Mouse (Mus musculus): ENCODE measurements around the gene Zfp429. TPM values are rescaled to one million over a fixed set of nuclear protein-coding genes. Genes with fewer than 3 reads are reported as not detected.
"Not testable (repeated sequence)": the region's sequence is repeated elsewhere in the genome, so short reads cannot be mapped to it uniquely, and the experiment has no call there.

Gene Zfp429
- polyA plus RNA-seq (2016; fragmentation: Nextera tagmentation; extraction: Ambion mirVana), result 3.7 and 5.9 TPM in 2 replicates

DNA sequence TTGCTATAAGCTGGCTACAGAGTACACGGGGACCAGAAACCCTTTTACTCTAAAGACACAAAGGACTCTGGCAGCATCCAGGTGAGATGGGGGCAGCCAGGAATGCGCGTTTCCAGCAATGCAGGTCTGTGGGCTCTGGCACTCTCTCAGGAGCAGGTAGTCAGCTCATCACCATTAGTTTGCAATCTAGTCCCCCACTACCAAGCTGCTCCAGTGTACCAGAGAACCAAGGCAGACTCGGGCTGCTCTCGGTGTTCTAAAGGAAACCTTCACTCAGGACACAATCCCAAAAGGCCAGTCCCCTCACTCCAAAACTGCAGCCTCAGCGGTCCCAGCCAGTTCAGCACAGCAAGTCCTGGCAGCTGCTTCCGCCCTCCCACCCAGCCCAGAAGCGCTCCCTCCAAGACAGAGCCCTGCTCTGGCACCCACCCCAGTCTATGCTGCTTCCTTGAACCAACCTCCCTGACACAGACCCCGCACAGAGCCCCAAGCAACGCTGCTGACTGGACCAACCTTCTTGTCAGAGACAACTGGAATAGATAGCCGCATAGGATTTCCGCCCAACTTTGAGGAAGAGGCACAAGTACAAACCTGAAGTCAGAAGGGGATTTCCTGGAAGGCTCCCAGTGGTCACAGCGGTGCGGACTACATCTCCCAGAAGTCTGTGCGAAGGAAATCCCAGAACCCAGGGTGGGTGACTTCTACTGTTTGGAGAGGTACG lies at the start of gene Zfp429:
Gene Zfp429 (minus strand): TSS at position 637 of the 721 bp plus-strand sequence.
- Histone ChIP-seq H3K4me3 (peak within 1 kb of the TSS; percentile 69), H3K27ac (peak within 1 kb of the TSS; percentile 79)
- H3K4me1 ChIP-seq (replicated peaks); H3K27me3 ChIP-seq (ENCODE audit: insufficient read depth, poor library complexity, severe bottlenecking); H3K36me3 ChIP-seq; H3K9me3 ChIP-seq: not testable (repeated sequence)
- WGBS, result 3% methylated on average over 16 of the region's 16 CpGs
- DNase-seq (ENCODE audit: low spot score), result peak; percentile 69

DNA sequence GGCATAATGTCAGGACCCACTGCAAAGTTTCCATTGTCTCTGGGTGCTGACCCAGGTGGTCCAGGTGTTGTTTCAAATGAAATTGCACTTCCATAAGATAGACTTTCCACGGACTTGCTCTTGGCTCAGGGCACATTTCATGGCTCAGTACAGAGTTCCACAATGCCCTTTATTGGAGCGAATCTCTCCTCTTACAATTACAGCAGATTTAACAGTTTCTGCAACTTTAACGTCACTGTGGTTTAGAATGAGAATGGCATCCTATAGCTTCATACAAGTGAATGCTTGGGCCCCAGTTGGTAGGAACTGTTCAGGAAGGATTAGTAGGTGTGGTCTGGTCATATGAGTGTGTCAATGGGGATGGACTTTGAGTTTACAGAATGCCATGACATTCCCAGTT lies 37.5 kb upstream of the Zfp429 start:
- H3K4me3 ChIP-seq; H3K27ac ChIP-seq; DNase-seq (ENCODE audit: low spot score); H3K9me3 ChIP-seq; H3K36me3 ChIP-seq; H3K4me1 ChIP-seq (replicated peaks); H3K27me3 ChIP-seq (ENCODE audit: insufficient read depth, poor library complexity, severe bottlenecking): not testable (repeated sequence)
- WGBS, result 90% methylated on average over 1 of the region's 3 CpGs

DNA sequence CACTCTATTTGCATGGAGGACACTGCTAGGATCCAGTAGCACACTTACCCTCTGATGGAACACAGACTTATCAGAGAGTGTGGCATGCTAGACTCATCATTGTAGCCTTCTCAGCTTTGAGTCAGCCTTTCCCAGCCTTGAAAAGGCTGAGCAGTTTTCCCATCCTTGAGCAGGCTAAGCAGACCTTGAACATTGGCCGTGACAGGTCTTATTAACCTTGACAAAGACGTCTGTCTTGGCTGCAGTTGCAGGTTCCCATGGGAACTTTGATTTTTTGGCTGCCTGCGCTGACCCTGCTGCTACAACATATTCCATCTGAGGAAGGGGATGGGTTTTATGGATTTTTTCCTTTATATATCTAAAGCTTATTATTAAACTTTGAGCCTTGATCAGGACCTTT lies 28.5 kb upstream of the Zfp429 start:
- H3K9me3 ChIP-seq, result no peaks in the 10 kb centered on the region
- DNase-seq (ENCODE audit: low spot score), result no peak
- no peaks in the 10 kb centered on the region for H3K4me1 ChIP-seq (replicated peaks)
- WGBS, result 75% methylated on average over 3 of the region's 3 CpGs
- no peaks in the 10 kb centered on the region for H3K36me3 ChIP-seq
- no peak overlapping the region for H3K4me3 ChIP-seq
- no peaks in the 10 kb centered on the region for H3K27me3 ChIP-seq (ENCODE audit: insufficient read depth, poor library complexity, severe bottlenecking)
- no peak overlapping the region for H3K27ac ChIP-seq

DNA sequence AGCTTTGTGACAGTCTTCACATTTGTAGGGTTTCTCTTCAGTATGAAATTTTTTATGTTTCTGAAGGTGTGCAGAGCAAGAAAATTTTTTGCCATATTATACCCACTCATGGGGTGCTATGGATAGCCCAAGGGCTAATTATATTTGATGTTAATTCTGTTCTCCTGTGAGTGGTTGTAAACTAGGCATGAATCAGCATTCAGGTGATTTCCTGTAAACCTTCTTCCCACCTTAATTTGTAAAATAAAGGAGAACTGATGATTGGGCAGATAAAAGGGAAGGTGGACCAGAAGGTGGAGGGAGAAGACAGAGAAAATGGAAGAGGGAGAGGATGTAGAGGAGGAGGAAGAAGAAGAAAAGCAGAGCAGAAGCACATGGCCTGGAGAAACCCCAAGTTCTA lies 26.1 kb upstream of the Zfp429 start:
- not testable (repeated sequence) for H3K36me3 ChIP-seq; H3K27ac ChIP-seq; H3K4me3 ChIP-seq; DNase-seq (ENCODE audit: low spot score); H3K4me1 ChIP-seq (replicated peaks); H3K27me3 ChIP-seq (ENCODE audit: insufficient read depth, poor library complexity, severe bottlenecking); H3K9me3 ChIP-seq

DNA sequence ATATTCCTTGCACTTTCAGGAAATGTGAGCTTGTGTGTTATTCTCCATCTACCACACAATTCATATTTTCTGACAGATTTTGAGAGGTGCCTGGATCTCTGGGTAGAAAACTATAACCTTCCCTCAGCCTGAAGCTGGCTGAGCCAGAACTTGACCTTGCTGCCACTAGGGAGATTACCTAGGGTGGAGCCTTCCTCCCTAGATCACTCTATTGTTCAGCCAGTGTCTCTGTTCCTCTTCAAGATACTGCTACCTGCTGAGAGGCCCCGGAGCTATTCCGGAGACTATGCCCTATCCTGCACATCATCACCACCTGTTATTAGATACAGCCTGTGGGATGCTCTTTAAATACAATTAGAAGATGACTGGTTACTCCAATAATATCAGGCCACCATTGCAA lies 22.9 kb upstream of the Zfp429 start:
- not testable (repeated sequence) for H3K4me3 ChIP-seq; H3K36me3 ChIP-seq; H3K27ac ChIP-seq; H3K4me1 ChIP-seq (replicated peaks); H3K27me3 ChIP-seq (ENCODE audit: insufficient read depth, poor library complexity, severe bottlenecking); DNase-seq (ENCODE audit: low spot score); H3K9me3 ChIP-seq
- WGBS, result 78% methylated on average over 2 of the region's 2 CpGs

DNA sequence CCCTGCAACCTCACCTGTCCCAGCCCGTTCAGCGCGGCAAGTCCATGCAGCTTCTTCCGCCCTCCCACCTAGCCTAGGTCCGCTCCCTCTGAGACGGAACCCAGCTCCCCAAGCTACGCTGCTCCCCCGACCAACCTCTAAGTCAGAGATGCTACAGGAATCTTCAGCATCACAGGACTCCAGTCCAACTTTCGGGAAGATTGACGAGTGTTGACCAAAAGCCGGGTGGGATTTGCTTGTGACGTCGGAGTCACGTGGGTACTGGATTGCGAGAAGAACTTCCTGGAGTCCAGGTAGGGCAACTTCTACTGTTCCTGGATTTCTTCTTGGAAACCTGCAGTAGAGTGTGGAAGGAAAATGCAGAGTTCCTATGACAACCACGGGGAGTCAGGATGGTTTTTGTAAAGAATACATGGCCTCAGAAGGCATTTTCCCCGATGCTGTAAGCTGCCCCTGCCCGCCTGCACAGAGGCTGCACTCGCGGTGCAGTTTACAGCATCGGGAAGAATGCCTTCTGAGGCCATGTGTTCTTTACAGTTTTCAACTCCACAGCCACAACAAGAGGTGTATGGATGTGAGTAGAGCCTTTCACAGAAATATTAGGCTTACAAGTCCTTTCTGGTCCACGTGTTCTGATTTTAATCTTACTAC lies 21.7 kb upstream of the Zfp429 start, which contains the start of gene Zfp459:
Gene Zfp459 (minus strand): TSS at position 212 of the 651 bp plus-strand sequence.
- WGBS, result 2% methylated on average over 22 of the region's 22 CpGs
- Histone ChIP-seq H3K27me3 (ENCODE audit: insufficient read depth, poor library complexity, severe bottlenecking) (no peaks in the 10 kb centered on the region), H3K4me3 (peak within 1 kb of the TSS; percentile 73), H3K27ac (peak within 1 kb of the TSS; percentile 57), H3K4me1 (replicated peaks) (peaks cover 9% of the 10 kb centered on the region), H3K36me3 (no peaks in the 10 kb centered on the region), H3K9me3 (no peaks in the 10 kb centered on the region)
- DNase-seq (ENCODE audit: low spot score), result peak; percentile 71

DNA sequence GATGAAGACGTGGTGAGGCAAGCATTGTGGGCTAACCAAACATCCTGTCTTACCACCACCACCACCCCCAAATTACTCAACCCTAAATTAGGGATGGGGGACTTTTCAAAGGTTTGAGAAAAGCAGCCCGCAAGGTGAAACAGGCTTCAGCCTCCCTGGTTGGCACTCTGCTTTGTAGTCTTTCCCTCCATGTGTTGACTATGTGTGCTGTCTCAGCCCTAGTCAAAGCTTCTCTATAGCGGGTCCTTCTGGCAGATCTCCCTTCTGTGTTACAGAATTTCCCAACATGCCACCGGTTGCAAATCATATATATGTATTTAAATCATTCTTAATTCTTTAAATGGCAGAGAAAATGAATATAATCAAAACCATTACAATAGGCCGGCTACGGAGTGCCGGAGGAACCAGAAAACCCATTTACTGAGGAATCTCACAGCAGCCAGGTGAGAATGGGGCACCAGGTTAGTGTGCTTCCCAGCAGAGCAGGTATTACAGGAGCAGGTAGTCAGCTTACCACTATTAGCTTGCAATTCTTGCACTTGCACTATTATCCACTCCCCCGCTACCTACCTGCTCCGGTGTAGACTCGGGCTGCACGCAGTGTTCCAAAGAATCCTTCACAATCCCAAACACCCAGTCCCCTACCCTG lies 21.1 kb upstream of the Zfp429 start:
- peak overlapping the region; percentile 73 for H3K4me3 ChIP-seq
- no peak for DNase-seq (ENCODE audit: low spot score)
- H3K27me3 ChIP-seq (ENCODE audit: insufficient read depth, poor library complexity, severe bottlenecking), result no peaks in the 10 kb centered on the region
- H3K9me3 ChIP-seq, result no peaks in the 10 kb centered on the region
- peak overlapping the region; percentile 57; the same call in 1 of the 2 replicates for H3K27ac ChIP-seq
- H3K4me1 ChIP-seq (replicated peaks), result peaks cover 9% of the 10 kb centered on the region
- 32% methylated on average over 11 of the region's 11 CpGs for WGBS
- H3K36me3 ChIP-seq, result no peaks in the 10 kb centered on the region

DNA sequence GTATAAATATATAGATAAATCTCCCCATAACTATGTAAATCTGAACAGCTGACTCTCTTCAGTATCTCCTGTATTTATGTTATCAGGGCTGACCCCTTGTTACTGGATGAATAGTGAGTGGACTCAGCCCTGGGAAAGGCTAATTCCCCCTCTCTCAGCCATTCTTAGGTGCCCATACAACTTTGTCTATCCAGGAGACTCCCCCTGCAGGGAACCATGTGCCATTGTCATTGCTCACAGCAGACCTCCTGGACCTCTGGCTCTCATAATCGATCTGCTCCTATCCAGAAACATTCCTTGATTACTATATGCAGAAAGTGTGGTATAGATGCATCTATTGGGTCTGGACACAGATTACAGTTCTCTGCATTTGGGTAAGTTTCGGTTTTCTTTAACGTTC lies 17.2 kb upstream of the Zfp429 start:
- Histone ChIP-seq H3K27me3 (ENCODE audit: insufficient read depth, poor library complexity, severe bottlenecking) (no peaks in the 10 kb centered on the region), H3K9me3 (no peaks in the 10 kb centered on the region), H3K4me3 (no peak overlapping the region), H3K4me1 (replicated peaks) (peaks cover 8% of the 10 kb centered on the region), H3K36me3 (no peaks in the 10 kb centered on the region), H3K27ac (no peak overlapping the region)
- DNase-seq (ENCODE audit: low spot score), result no peak
- WGBS, result 84% methylated on average over 3 of the region's 3 CpGs

DNA sequence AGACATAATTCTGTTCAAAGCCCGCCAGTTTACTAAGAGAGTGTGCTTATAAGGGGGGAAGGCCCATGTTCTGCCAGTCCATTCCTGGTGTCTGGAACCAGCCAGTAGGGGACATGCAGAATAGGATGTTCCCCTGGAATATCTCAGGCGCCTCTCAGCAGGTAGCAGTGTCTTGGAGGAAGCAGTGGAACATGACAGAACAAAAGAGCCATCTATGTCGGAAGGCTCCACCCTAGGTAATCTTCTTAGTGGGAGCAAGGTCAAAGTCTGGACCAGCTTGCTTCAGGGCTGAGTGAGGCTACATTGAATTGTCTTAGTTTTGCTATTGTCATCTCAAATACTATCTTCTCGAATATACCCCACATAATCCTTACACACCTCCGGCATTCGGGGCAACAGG lies 16.1 kb upstream of the Zfp429 start:
- Histone ChIP-seq H3K27me3 (ENCODE audit: insufficient read depth, poor library complexity, severe bottlenecking) (no peaks in the 10 kb centered on the region), H3K4me1 (replicated peaks) (peaks cover 1% of the 10 kb centered on the region), H3K27ac (no peak overlapping the region), H3K9me3 (no peaks in the 10 kb centered on the region), H3K4me3 (no peak overlapping the region), H3K36me3 (no peaks in the 10 kb centered on the region)
- DNase-seq (ENCODE audit: low spot score), result no peak
- 90% methylated on average over 6 of the region's 6 CpGs for WGBS

DNA sequence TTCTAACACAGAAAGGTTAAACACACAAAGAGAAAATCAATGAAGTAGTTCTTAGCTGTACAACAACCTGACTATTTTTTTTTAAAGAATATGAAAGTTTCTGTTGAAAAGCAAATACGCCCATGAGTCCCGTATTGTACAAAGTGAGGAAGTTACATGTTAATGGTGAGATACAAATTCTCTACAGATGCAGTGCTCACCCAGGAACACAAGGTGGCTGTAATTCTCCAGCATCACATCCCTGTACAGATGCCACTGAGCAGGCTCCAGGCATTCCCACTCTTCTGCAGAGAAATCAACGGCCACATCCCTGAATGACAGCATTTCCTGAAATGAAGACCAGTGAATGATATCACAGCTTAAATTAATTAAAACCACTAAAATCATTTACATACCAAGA lies 14.0 kb upstream of the Zfp429 start:
- 81% methylated on average over 3 of the region's 3 CpGs for WGBS
- not testable (repeated sequence) for H3K27ac ChIP-seq; H3K27me3 ChIP-seq (ENCODE audit: insufficient read depth, poor library complexity, severe bottlenecking); DNase-seq (ENCODE audit: low spot score); H3K4me1 ChIP-seq (replicated peaks); H3K4me3 ChIP-seq; H3K9me3 ChIP-seq; H3K36me3 ChIP-seq

DNA sequence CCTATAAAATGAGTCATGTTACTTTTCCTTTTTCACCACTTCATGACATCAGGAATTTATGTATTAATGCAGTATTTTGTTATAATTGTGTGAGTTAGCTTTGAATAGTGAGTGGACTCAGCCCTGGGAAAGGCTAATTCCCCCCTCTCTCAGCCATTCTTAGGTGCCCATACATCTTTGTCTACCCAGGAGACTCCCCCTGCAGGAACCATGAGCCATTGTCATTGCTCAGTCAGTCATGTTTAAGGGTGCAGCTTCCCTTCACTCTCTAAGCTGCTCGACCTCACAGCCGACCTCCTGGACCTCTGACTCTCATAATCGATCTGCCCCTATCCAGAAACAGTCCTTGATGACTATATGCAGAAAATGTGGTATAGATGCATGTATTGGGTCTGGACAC lies 23.4 kb downstream of the Zfp429 start:
- 68% methylated on average over 3 of the region's 3 CpGs for WGBS
- DNase-seq (ENCODE audit: low spot score); H3K4me1 ChIP-seq (replicated peaks); H3K27ac ChIP-seq; H3K4me3 ChIP-seq; H3K36me3 ChIP-seq; H3K27me3 ChIP-seq (ENCODE audit: insufficient read depth, poor library complexity, severe bottlenecking); H3K9me3 ChIP-seq: not testable (repeated sequence)

DNA sequence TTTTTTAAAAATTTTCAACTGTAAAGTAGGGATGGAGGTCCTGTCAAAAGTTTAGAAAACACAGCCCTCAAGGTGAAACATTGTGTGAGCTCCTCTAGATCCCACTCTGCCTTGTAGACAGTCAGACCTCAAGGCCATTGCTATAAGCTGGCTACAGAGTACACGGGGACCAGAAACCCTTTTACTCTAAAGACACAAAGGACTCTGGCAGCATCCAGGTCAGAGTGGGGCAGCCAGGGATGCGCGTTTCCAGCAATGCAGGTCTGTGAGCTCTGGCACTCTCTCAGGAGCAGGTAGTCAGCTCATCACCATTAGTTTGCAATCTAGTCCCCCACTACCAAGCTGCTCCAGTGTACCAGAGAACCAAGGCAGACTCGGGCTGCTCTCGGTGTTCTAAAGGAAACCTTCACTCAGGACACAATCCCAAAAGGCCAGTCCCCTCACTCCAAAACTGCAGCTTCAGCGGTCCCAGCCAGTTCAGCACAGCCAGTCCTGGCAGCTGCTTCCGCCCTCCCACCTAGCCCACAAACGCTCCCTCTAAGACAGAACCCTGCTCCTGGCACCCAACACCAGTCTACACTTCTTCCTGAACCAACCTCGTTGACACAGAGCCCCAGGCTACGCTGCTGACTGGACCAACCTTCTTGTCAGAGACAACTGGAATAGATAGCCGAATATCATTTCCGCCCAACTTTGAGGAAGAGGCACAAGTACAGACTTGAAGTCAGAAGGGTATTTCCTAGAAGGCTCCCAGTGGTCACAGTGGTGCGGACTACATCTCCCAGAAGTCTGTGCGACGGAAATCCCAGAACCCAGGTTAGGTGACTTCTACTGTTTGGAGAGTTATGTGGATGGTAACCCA lies 24.3 kb downstream of the Zfp429 start, which contains the start of the genes Gm28041 and Zfp456:
Gene Gm28041 (minus strand): TSS at position 684 of the 862 bp plus-strand sequence.
Gene Zfp456 (minus strand): TSS at position 761 of the 862 bp plus-strand sequence.
- 24% methylated on average over 15 of the region's 15 CpGs for WGBS
- not testable (repeated sequence) for H3K27me3 ChIP-seq (ENCODE audit: insufficient read depth, poor library complexity, severe bottlenecking); H3K9me3 ChIP-seq; H3K4me1 ChIP-seq (replicated peaks); H3K36me3 ChIP-seq
- peak; percentile 59 for DNase-seq (ENCODE audit: low spot score)
- Histone ChIP-seq H3K4me3 (peak within 1 kb of the TSS; percentile 51), H3K27ac (peak within 1 kb of the TSS; percentile 40; the same call in 1 of the 2 replicates)
